Mouse (Mus musculus) intestine, embryonic 16.5 days (tissue): ENCODE measurements around the gene Rgs2. TPM values are rescaled to one million over a fixed set of nuclear protein-coding genes. Genes with fewer than 3 reads are reported as not detected.
A peak's percentile ranks its signal among the peaks of the same experiment; 100 is the strongest.

Experiments
- ATAC-seq: fragments of 200-750 bp; cut with Nextera tagmentation; 2 replicates; pipeline ENCODE4 v1.8.0; 2017; ENCODE audit warnings: moderate TSS enrichment, moderate library complexity
- H3K27ac ChIP-seq: fragments of 300-500 bp; sonication (generic); 2 replicates; pipeline ENCODE4 v1.5.1; 2014; ENCODE audit warnings: mild to moderate bottlenecking, low read length
- H3K27me3 ChIP-seq: fragments of 300-500 bp; sonication (generic); replicated peaks from 2 replicates; pipeline ENCODE4 v1.6.1; 2014; ENCODE audit warnings: low read length, control low read depth, mixed read lengths; ENCODE audit not compliant: control insufficient read depth, insufficient read depth
- H3K36me3 ChIP-seq: fragments of 300-500 bp; sonication (generic); 2 replicates; pipeline ENCODE4 v1.6.1; 2014; ENCODE audit warnings: low read length, control low read depth; ENCODE audit not compliant: control insufficient read depth, insufficient read depth
- H3K4me1 ChIP-seq: fragments of 300-500 bp; sonication (generic); 2 replicates; pipeline ENCODE4 v1.6.1; 2014; ENCODE audit warnings: low read length, control low read depth, mixed read lengths; ENCODE audit not compliant: control insufficient read depth, insufficient read depth
- H3K4me2 ChIP-seq: fragments of 300-500 bp; sonication (generic); 2 replicates; pipeline ENCODE4 v1.6.1; 2014; ENCODE audit warnings: low read depth, low read length, control low read depth
- H3K4me3 ChIP-seq: fragments of 300-500 bp; sonication (generic); 2 replicates; pipeline ENCODE4 v1.5.1; 2014; ENCODE audit warnings: mild to moderate bottlenecking, low read length
- H3K9ac ChIP-seq: fragments of 300-500 bp; sonication (generic); 2 replicates; pipeline ENCODE4 v1.6.1; 2014; ENCODE audit warnings: low read depth, low read length
- H3K9me3 ChIP-seq: fragments of 300-500 bp; sonication (generic); 2 replicates; pipeline ENCODE4 v1.6.1; 2016; ENCODE audit warnings: low read length, control low read depth; ENCODE audit not compliant: control insufficient read depth
- WGBS: fragments of 180-500 bp; shearing (Covaris S2); extraction: QIAGEN DNeasy Blood & Tissue Kit; methylation state at CpG from one replicate; pipeline ENCODE4 v1.1.7; 2014; 5-methylcytosine and 5-hydroxymethylcytosine counted together
- polyA plus RNA-seq: library from polyadenylated mRNA; unstranded; fragments of >200 nt; fragmentation: Nextera tagmentation; extraction: Ambion mirVana; gene quantifications from 2 replicates; pipeline ENCODE4 v1.2.1, GENCODE M21; 2015

The Rgs2 gene
- polyA plus RNA-seq, result 46.9 and 50.0 TPM in 2 replicates

DNA sequence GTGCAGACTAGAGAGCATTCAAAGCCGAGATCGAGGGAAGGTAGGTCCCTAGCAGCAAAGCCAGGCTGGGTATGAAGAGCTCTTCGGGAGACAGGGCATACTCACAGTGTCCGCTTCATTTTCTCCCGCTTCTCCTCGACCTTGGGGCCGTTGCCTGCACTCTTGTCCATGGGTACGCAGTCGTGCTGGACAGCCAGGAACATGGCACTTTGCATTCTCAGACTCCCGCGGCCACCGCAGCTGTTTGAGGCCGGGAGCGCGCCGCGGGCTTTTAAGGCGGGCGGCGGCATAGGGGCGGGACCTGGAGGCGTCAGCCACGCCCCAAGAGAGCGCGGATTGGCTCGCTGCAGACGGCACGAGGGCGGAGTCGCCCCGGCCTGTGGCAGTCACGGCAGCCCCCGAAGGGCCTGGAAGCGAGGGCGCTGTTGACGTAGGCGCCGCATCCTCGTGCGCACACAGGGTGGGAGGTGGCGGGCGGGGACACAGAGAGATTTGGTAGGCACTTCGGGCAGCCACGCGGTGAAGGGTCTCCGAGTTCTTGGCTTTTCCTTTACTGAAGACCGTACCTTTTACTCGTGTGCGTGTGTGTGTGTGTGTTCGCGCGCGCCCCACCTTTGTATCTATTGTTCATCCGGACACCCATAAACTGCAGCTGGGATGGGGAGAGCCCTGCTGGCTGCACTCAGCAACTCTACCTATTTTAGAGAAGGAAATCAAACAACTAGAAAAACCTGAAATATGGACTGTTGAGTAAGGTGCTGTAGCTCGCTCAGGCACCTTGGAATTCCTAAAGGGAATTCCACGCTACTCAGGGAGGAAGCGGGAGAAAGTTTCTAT lies at the start of gene Rgs2:
Gene Rgs2 (minus strand): TSS at position 258 of the 837 bp plus-strand sequence.
- peak; percentile 100 for ATAC-seq
- Histone ChIP-seq H3K9me3 (no peaks in the 10 kb centered on the region), H3K9ac (peak within 1 kb of the TSS; percentile 76), H3K27ac (peak within 1 kb of the TSS; percentile 45), H3K27me3 (no peaks in the 10 kb centered on the region), H3K4me2 (peak within 1 kb of the TSS; percentile 78), H3K4me1 (peaks cover 4% of the 10 kb centered on the region; the same call in 1 of the 2 replicates), H3K36me3 (no peaks in the 10 kb centered on the region), H3K4me3 (peak within 1 kb of the TSS; percentile 77)
- WGBS, result under 1% methylated on average over 57 of the region's 57 CpGs

DNA sequence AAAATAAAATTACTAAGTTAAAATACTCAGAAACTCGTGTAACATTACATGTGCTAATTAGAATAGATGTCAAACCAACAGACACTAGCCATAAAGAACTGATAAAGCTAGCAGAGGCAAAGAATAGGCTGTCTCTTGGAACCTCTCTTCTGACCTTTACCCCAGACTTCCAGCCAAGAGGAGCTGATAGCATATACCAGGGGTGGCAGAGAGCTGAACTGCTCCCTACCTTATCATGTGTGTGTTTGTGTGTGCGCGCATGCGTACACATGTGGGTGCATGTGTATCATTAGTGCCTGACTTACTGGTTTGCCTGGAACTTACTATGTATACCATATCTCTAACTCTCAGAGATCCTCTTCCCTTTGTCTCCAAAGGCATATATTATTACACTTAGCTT lies 49.4 kb upstream of the Rgs2 start:
- no peak for ATAC-seq
- WGBS, result 84% methylated on average over 4 of the region's 4 CpGs
- no peaks in the 10 kb centered on the region for H3K4me1 ChIP-seq
- no peak overlapping the region for H3K4me3 ChIP-seq
- no peaks in the 10 kb centered on the region for H3K27me3 ChIP-seq
- no peak overlapping the region for H3K27ac ChIP-seq
- H3K9ac ChIP-seq, result no peak overlapping the region
- H3K36me3 ChIP-seq, result no peaks in the 10 kb centered on the region
- no peak overlapping the region for H3K4me2 ChIP-seq
- no peaks in the 10 kb centered on the region for H3K9me3 ChIP-seq

- Histone ChIP-seq H3K9ac (no peak overlapping the region), H3K9me3 (no peaks in the 10 kb centered on the region), H3K27ac (no peak overlapping the region), H3K4me2 (no peak overlapping the region), H3K4me3 (no peak overlapping the region), H3K36me3 (no peaks in the 10 kb centered on the region), H3K4me1 (no peaks in the 10 kb centered on the region), H3K27me3 (no peaks in the 10 kb centered on the region)
- ATAC-seq, result no peak
- 86% methylated on average over 2 of the region's 2 CpGs for WGBS
Measured at GRCm38 (mm10) chr1:144041826-144042225, 37.9 kb upstream of the Rgs2 start.

DNA sequence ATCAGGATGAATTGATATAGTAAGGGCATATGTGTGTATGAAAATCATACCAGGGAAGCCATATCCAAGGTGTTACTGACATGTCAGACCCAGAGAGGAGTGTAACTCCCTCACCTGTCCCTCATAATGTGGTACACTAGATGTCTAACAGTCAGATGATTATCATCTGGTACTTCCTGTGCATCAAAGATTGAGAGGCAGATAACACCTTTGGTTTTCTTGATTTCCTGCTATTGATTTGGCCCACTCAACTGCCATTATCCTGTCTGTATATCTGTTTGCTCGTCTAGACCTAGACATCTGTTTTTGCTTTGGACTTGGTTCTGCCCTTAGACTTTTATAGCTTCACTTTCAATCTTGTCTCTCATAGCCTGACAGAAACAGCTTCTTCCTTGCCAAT lies 29.5 kb upstream of the Rgs2 start:
- Histone ChIP-seq H3K4me2 (no peak overlapping the region), H3K27me3 (no peaks in the 10 kb centered on the region), H3K27ac (no peak overlapping the region), H3K9me3 (no peaks in the 10 kb centered on the region), H3K36me3 (no peaks in the 10 kb centered on the region), H3K4me1 (no peaks in the 10 kb centered on the region), H3K4me3 (no peak overlapping the region), H3K9ac (no peak overlapping the region)
- ATAC-seq, result no peak
- WGBS, result 75% methylated on average over 1 of the region's 1 CpGs

GRCm38 (mm10) chr1:144030499-144030898 lies 26.5 kb upstream of the Rgs2 start:
- no peak for ATAC-seq

DNA sequence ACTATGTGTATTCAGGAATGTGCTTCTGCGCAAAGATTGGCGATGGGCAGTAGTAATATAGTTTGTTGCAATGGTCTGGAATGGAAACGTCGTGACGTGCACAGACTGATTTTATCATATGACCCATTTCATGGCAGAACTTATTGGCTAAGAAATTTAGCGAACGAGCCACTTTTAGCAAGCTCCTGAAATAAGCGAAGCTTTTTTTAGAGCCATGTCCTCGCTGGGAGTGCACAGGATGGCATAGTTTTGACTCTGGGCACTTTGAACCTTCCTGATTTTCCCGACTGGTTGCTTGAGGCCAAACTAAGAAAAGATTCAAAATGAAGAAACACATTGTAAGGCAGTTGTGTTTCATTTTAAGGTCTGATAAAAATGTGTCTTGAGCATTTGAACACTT lies 25.7 kb upstream of the Rgs2 start:
- Histone ChIP-seq H3K27me3 (no peaks in the 10 kb centered on the region), H3K4me2 (no peak overlapping the region), H3K4me3 (no peak overlapping the region), H3K4me1 (no peaks in the 10 kb centered on the region), H3K27ac (no peak overlapping the region), H3K36me3 (no peaks in the 10 kb centered on the region), H3K9ac (no peak overlapping the region), H3K9me3 (no peaks in the 10 kb centered on the region)
- 92% methylated on average over 10 of the region's 10 CpGs for WGBS
- no peak for ATAC-seq

More at GRCm38 (mm10) chr1:144030499-144030898, 26.5 kb upstream of the Rgs2 start:
- WGBS, result 79% methylated on average over 6 of the region's 6 CpGs
- Histone ChIP-seq H3K4me3 (no peak overlapping the region), H3K27ac (no peak overlapping the region), H3K4me2 (no peak overlapping the region), H3K9ac (no peak overlapping the region), H3K4me1 (no peaks in the 10 kb centered on the region), H3K27me3 (no peaks in the 10 kb centered on the region), H3K36me3 (no peaks in the 10 kb centered on the region), H3K9me3 (no peaks in the 10 kb centered on the region)

DNA sequence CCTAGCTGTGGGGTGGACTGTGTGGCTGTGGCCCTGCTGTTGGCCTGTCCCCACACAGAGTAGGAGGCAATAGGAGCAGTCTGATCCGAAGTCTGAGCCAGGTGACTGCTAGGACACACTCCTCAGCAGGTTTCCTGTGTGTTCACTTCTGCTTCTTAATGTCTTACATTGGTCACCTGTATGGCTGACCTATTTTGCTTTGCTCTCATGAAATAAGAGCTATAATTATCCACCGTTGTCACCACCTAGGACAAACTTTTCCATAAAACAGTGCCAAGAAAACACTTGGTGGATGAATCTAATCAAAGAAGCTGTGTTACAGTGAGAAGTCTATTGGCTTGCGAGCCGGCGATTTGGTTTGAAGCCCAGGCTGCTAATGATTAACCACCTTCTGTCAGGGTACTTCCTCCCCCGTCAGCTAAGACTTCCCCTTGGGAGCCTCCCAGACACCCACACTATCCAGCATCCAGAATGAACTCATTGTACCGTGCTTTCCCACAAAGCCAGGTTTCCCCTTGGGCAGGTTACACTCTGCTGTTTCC lies 14.5 kb upstream of the Rgs2 start:
- Histone ChIP-seq H3K36me3 (no peaks in the 10 kb centered on the region), H3K9me3 (no peaks in the 10 kb centered on the region), H3K27me3 (no peaks in the 10 kb centered on the region), H3K9ac (no peak overlapping the region), H3K4me3 (no peak overlapping the region), H3K27ac (no peak overlapping the region), H3K4me1 (no peaks in the 10 kb centered on the region), H3K4me2 (no peak overlapping the region)
- WGBS, result 42% methylated on average over 7 of the region's 7 CpGs
- peak; percentile 80 for ATAC-seq

DNA sequence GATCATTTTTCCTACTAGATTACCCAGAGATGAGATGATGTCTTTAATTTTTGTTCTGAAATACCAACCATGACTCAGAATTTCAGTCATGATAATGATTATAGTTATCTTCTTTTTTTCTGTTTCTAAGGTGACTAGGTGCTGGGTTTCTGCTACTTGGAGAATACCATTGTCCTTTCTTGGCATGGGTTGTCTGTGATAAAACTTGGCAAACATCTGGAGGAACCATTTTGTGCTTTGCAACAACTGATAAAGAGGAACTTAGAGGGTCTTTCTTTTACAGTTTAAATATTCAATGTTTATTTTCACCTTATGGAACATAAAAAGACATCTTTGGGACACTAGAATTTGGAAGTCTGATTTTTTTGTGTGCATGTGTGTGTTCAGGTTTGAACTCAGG lies 10.0 kb upstream of the Rgs2 start:
- no peaks in the 10 kb centered on the region for H3K27me3 ChIP-seq
- H3K36me3 ChIP-seq, result no peaks in the 10 kb centered on the region
- H3K4me2 ChIP-seq, result no peak overlapping the region
- no peak overlapping the region for H3K27ac ChIP-seq
- no peaks in the 10 kb centered on the region for H3K9me3 ChIP-seq
- H3K4me1 ChIP-seq, result no peaks in the 10 kb centered on the region
- H3K9ac ChIP-seq, result no peak overlapping the region
- H3K4me3 ChIP-seq, result no peak overlapping the region
- ATAC-seq, result no peak

DNA sequence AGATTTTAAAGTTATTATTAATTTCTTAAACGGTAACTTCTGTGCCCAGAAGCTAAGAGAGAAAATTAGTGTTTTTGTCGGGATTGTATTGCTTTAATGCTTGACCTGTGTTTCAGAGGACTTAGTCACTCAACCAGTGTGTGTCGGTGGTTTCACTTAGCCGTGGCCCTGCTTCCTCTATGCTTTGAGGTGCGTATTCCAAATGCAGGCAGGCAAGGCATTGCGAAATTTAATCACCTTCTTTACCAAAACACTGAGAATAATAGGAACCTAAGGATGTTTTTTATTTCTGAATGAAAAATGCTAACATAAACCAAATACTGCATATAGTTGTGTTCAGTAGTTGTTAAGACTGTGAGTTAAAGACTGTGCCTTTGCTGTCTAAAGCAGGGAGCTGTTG lies 3.4 kb upstream of the Rgs2 start:
- Histone ChIP-seq H3K27ac (no peak overlapping the region), H3K4me2 (no peak overlapping the region), H3K36me3 (no peaks in the 10 kb centered on the region), H3K9me3 (no peaks in the 10 kb centered on the region), H3K4me3 (no peak overlapping the region), H3K27me3 (no peaks in the 10 kb centered on the region), H3K9ac (no peak overlapping the region), H3K4me1 (peaks cover 4% of the 10 kb centered on the region; the same call in 1 of the 2 replicates)
- no peak for ATAC-seq
- 78% methylated on average over 6 of the region's 6 CpGs for WGBS
